Mouse (Mus musculus) CH12.LX (cell line): ENCODE measurements around the gene Rbfox1. TPM values are rescaled to one million over a fixed set of nuclear protein-coding genes. Genes with fewer than 3 reads are reported as not detected.

ENCODE experiments used
- DNase-seq: peaks from one replicate; pipeline ENCODE4 v3.0.0-alpha.2; 2013; ENCODE audit errors: extremely low read depth
- H3K27ac ChIP-seq: 2 replicates; pipeline ENCODE4 v1.5.1; 2012; ENCODE audit warnings: low read depth, mild to moderate bottlenecking, control low read depth, moderate library complexity; ENCODE audit not compliant: insufficient read depth
- H3K27me3 ChIP-seq: replicated peaks from 2 replicates; pipeline ENCODE3; 2012; ENCODE audit warnings: inconsistent platforms
- H3K36me3 ChIP-seq, 2 experiments: replicated peaks in 1 of 2; 2 replicates each; pipeline versions ENCODE3 to v1.6.1; 2012; ENCODE audit warnings: inconsistent platforms in 1 of 2, low read length in 1 of 2, mild to moderate bottlenecking in 1 of 2, mixed read lengths in 1 of 2, moderate library complexity in 1 of 2; ENCODE audit not compliant: control insufficient read depth in 1 of 2, insufficient read depth in 1 of 2
- H3K4me1 ChIP-seq, 2 experiments: 2 replicates each; pipeline ENCODE4 v1.6.1; 2012; ENCODE audit warnings: inconsistent platforms in 1 of 2, moderate library complexity in 1 of 2; ENCODE audit not compliant: insufficient read depth in 2 of 2, control insufficient read depth in 1 of 2
- H3K4me2 ChIP-seq: 2 replicates; pipeline ENCODE4 v1.6.1; 2012; ENCODE audit warnings: low read depth, mild to moderate bottlenecking, control low read depth; ENCODE audit not compliant: poor library complexity, insufficient read depth, severe bottlenecking
- H3K4me3 ChIP-seq, 3 experiments: fragments of 150-350 bp in 1 of 3; sonication (generic) in 1 of 3; replicated peaks in 1 of 3; 2 replicates each; pipeline versions ENCODE3 to v1.5.1; 2011 to 2012; ENCODE audit warnings: low read depth in 2 of 3, low read length in 2 of 3, mild to moderate bottlenecking in 2 of 3, moderate library complexity in 2 of 3, control low read depth in 1 of 3, improper control_type of control experiment in 1 of 3, inconsistent platforms in 1 of 3, mixed read lengths in 1 of 3; ENCODE audit not compliant: poor library complexity in 1 of 3
- H3K79me2 ChIP-seq: replicated peaks from 2 replicates; pipeline ENCODE4 v1.6.1; 2012; ENCODE audit warnings: mild to moderate bottlenecking, moderate library complexity; ENCODE audit not compliant: control insufficient read depth, poor library complexity, insufficient read depth, severe bottlenecking; ENCODE audit errors: extremely low read depth
- H3K9ac ChIP-seq: 2 replicates; pipeline ENCODE4 v1.6.1; 2012; ENCODE audit warnings: low read depth, mild to moderate bottlenecking, control low read depth, moderate library complexity; ENCODE audit not compliant: insufficient read depth
- H3K9me3 ChIP-seq: replicated peaks from 2 replicates; pipeline ENCODE3; 2012; ENCODE audit warnings: low read length, inconsistent platforms, mixed read lengths
- CHD1 ChIP-seq: IDR thresholded peaks from 2 replicates; pipeline ENCODE4 v1.6.1; 2012; ENCODE audit warnings: low read depth, low read length, improper control_type of control experiment, inconsistent platforms
- CTCF ChIP-seq, 2 experiments: IDR thresholded peaks in 1 of 2; conservative IDR thresholded peaks in 1 of 2; 2 replicates each; pipeline ENCODE4 v1.5.1; 2011 to 2012; ENCODE audit warnings: low read depth in 2 of 2, low read length in 2 of 2, improper control_type of control experiment in 1 of 2, inconsistent platforms in 1 of 2, mild to moderate bottlenecking in 1 of 2, moderate library complexity in 1 of 2
- ELF1 ChIP-seq: IDR thresholded peaks from 2 replicates; pipeline ENCODE4 v1.6.1; 2014; ENCODE audit warnings: low read depth, mild to moderate bottlenecking, inconsistent platforms, low read length, improper control_type of control experiment
- EP300 ChIP-seq: IDR thresholded peaks from 2 replicates; pipeline ENCODE4 v1.6.1; 2011; ENCODE audit warnings: low read length, improper control_type of control experiment
- ETS1 ChIP-seq: conservative IDR thresholded peaks from 2 replicates; pipeline ENCODE4 v1.6.1; 2012; ENCODE audit warnings: low read depth, mild to moderate bottlenecking, inconsistent platforms, low read length, improper control_type of control experiment, moderate library complexity
- JUN ChIP-seq: IDR thresholded peaks from 2 replicates; pipeline ENCODE4 v1.6.1; 2011; ENCODE audit warnings: low read depth, mild to moderate bottlenecking, low read length, improper control_type of control experiment, moderate library complexity; ENCODE audit not compliant: insufficient read depth
- JUND ChIP-seq: conservative IDR thresholded peaks from 2 replicates; pipeline ENCODE4 v1.6.1; 2011; ENCODE audit warnings: low read depth, low read length, improper control_type of control experiment
- KAT2A ChIP-seq: IDR thresholded peaks from 2 replicates; pipeline ENCODE4 v1.6.1; 2012; ENCODE audit warnings: low read length, improper control_type of control experiment, inconsistent platforms; ENCODE audit not compliant: insufficient replicate concordance
- MAFK ChIP-seq: IDR thresholded peaks from 2 replicates; pipeline ENCODE4 v1.6.1; 2011; ENCODE audit warnings: low read length, improper control_type of control experiment; ENCODE audit not compliant: insufficient replicate concordance
- MXI1 ChIP-seq: IDR thresholded peaks from 2 replicates; pipeline ENCODE4 v1.6.1; 2011; ENCODE audit warnings: mild to moderate bottlenecking, low read depth, low read length, improper control_type of control experiment
- MYC ChIP-seq: IDR thresholded peaks from 2 replicates; pipeline ENCODE4 v1.6.1; 2011; ENCODE audit warnings: low read depth, mild to moderate bottlenecking, improper control_type of control experiment, low read length
- PAX5 ChIP-seq: IDR thresholded peaks from 2 replicates; pipeline ENCODE4 v1.6.1; 2012; ENCODE audit warnings: low read length, inconsistent platforms, mixed read lengths
- POLR2A ChIP-seq: IDR thresholded peaks from 2 replicates; pipeline ENCODE4 v1.6.1; 2011; ENCODE audit warnings: low read depth, mild to moderate bottlenecking, improper control_type of control experiment, low read length
- RAD21 ChIP-seq: IDR thresholded peaks from 2 replicates; pipeline ENCODE4 v1.6.1; 2011; ENCODE audit warnings: low read depth, mild to moderate bottlenecking, low read length, improper control_type of control experiment, moderate library complexity
- RCOR1 ChIP-seq: conservative IDR thresholded peaks from 2 replicates; pipeline ENCODE4 v1.6.1; 2012; ENCODE audit warnings: low read depth, mild to moderate bottlenecking, inconsistent platforms, low read length, improper control_type of control experiment
- SIN3A ChIP-seq: IDR thresholded peaks from 2 replicates; pipeline ENCODE4 v1.6.1; 2012; ENCODE audit warnings: low read length, improper control_type of control experiment, inconsistent platforms
- SMC3 ChIP-seq: IDR thresholded peaks from 2 replicates; pipeline ENCODE4 v1.6.1; 2011; ENCODE audit warnings: low read depth, low read length, improper control_type of control experiment
- TCF12 ChIP-seq: IDR thresholded peaks from 2 replicates; pipeline ENCODE4 v1.6.1; 2014; ENCODE audit warnings: low read depth, mild to moderate bottlenecking, inconsistent platforms, low read length, improper control_type of control experiment
- UBTF ChIP-seq: IDR thresholded peaks from 2 replicates; pipeline ENCODE4 v1.6.1; 2012; ENCODE audit warnings: low read depth, mild to moderate bottlenecking, inconsistent platforms, low read length, improper control_type of control experiment, moderate library complexity
- USF2 ChIP-seq: conservative IDR thresholded peaks from 2 replicates; pipeline ENCODE4 v1.6.1; 2011; ENCODE audit warnings: low read depth, low read length, improper control_type of control experiment
- ZC3H11A ChIP-seq: IDR thresholded peaks from 2 replicates; pipeline ENCODE4 v1.6.1; 2012; ENCODE audit warnings: low read depth, mild to moderate bottlenecking, inconsistent platforms, low read length, improper control_type of control experiment
- ZMIZ1 ChIP-seq: IDR thresholded peaks from 2 replicates; pipeline ENCODE4 v1.6.1; 2012; ENCODE audit warnings: low read depth, mild to moderate bottlenecking, inconsistent platforms, low read length, improper control_type of control experiment
- ZNF384 ChIP-seq: IDR thresholded peaks from 2 replicates; pipeline ENCODE4 v1.6.1; 2012; ENCODE audit warnings: low read depth, low read length, improper control_type of control experiment, inconsistent platforms
- dilution Hi-C: fragments of 300-500 bp; cut with MboI; formaldehyde crosslinking; loops from 2 replicates; pipeline ENCODE4 v1.14.3; 2020; ENCODE audit warnings: low sequenced_read_pairs; ENCODE audit not compliant: extremely low pct_unique_long_range_greater_than_20kb, extremely low pct_ligation_motif_present
- in situ Hi-C: fragments of 300-500 bp; cut with MboI; formaldehyde crosslinking; loops from 3 replicates; pipeline ENCODE4 v1.14.3; 2019; ENCODE audit warnings: low sequenced_read_pairs, low pct_ligation_motif_present, low pct_unique_long_range_greater_than_20kb, mixed read lengths
- polyA plus RNA-seq: library from polyadenylated mRNA; unstranded; fragments of >175 nt; gene quantifications from 2 replicates; pipeline ENCODE4 v1.2.1, GENCODE M21; 2012; ENCODE audit warnings: low read depth; ENCODE audit not compliant: insufficient read length
- total RNA-seq, 2 experiments: library from RNA; depleted of rRNA; stranded (reverse); fragments of 300-350 nt in 1 of 2; fragments of >200 nt in 1 of 2; gene quantifications; 2 replicates each; pipeline ENCODE4 v1.2.3; 2012 to 2014

The Rbfox1 gene
- total and polyA plus RNA-seq, 3 experiments, result not detected

- H3K4me1 ChIP-seq, result no peaks in the 10 kb centered on the region
- H3K27ac ChIP-seq, result no peak overlapping the region
Observed at GRCm38 (mm10) chr16:6091326-6092123, 206.4 kb downstream of the Rbfox1 start.

GRCm38 (mm10) chr16:6095604-6096372 is 210.6 kb downstream of the Rbfox1 start:
- Histone ChIP-seq H3K4me3 (no peak overlapping the region), H3K27me3 (no peaks in the 10 kb centered on the region), H3K4me1 (no peaks in the 10 kb centered on the region), H3K9ac (no peak overlapping the region), H3K27ac (no peak overlapping the region), H3K9me3 (peaks cover 90% of the 10 kb centered on the region), H3K36me3 (no peaks in the 10 kb centered on the region), H3K4me2 (no peak overlapping the region), H3K79me2 (no peaks in the 10 kb centered on the region)
- in situ Hi-C loops (no loop called here), dilution Hi-C loops (no loop called here)
- TF ChIP-seq EP300, result no peak
- TF ChIP-seq USF2, result no peak
- TF ChIP-seq POLR2A, result no peak
- no peak for TF ChIP-seq MXI1
- TF ChIP-seq JUND, result no peak
- no peak for TF ChIP-seq RCOR1
- no peak for TF ChIP-seq CTCF (conservative IDR thresholded peaks at IDR 0.05 in 1 of 2, IDR thresholded peaks at IDR 0.05 in 1 of 2; ENCODE audit: low read depth in 2 of 2, low read length in 2 of 2)
- no peak for TF ChIP-seq MAFK
- TF ChIP-seq ELF1, result no peak
- TF ChIP-seq CHD1, result no peak
- TF ChIP-seq SMC3, result no peak
- no peak for TF ChIP-seq TCF12
- TF ChIP-seq RAD21, result no peak
- TF ChIP-seq ZNF384, result no peak
- no peak for TF ChIP-seq ZMIZ1
- no peak for TF ChIP-seq PAX5
- TF ChIP-seq JUN, result no peak
- DNase-seq, result no peak

More at GRCm38 (mm10) chr16:6091326-6092123, 206.4 kb downstream of the Rbfox1 start:
- H3K36me3 ChIP-seq, result no peaks in the 10 kb centered on the region
- in situ Hi-C loops, result no loop called here
- H3K27me3 ChIP-seq, result no peaks in the 10 kb centered on the region
- H3K4me2 ChIP-seq, result no peak overlapping the region
- dilution Hi-C loops, result no loop called here
- no peak for DNase-seq
- H3K9me3 ChIP-seq, result peaks cover 80% of the 10 kb centered on the region
- TF ChIP-seq KAT2A (no peak), USF2 (no peak), MYC (no peak), ZC3H11A (no peak), ZNF384 (no peak), SIN3A (no peak), UBTF (no peak), MAFK (no peak), CHD1 (no peak), TCF12 (no peak), SMC3 (no peak), POLR2A (no peak), ETS1 (no peak)
- H3K79me2 ChIP-seq, result no peaks in the 10 kb centered on the region
- H3K4me3 ChIP-seq, result no peak overlapping the region
- H3K9ac ChIP-seq, result no peak overlapping the region
